Mouse (Mus musculus): ENCODE results near the gene Mecom. TPM values are rescaled to one million over a fixed set of nuclear protein-coding genes. Genes with fewer than 3 reads are reported as not detected.

The Mecom gene
- total RNA-seq, 1 experiment = 2.3 TPM

- DNase-seq (ENCODE audit: low read depth, low spot score) = no peak
- no peak overlapping the region for H3K27ac ChIP-seq (ENCODE audit: insufficient read depth, low read depth, low read length, poor library complexity, severe bottlenecking)
- H3K9ac ChIP-seq (ENCODE audit: insufficient read depth, low read depth, low read length, poor library complexity, severe bottlenecking) = no peak overlapping the region
- H3K36me3 ChIP-seq (ENCODE audit: control insufficient read depth, insufficient read depth, low read length, poor library complexity, severe bottlenecking) = no peaks in the 10 kb centered on the region
- no peaks in the 10 kb centered on the region for H3K4me1 ChIP-seq (ENCODE audit: control insufficient read depth in 2 of 2, insufficient read depth in 2 of 2, low read length in 2 of 2, poor library complexity in 1 of 2)
- no peaks in the 10 kb centered on the region for H3K9me3 ChIP-seq (ENCODE audit: control insufficient read depth, insufficient read depth, low read depth, low read length)
- in situ Hi-C loops (cut with MboI; ENCODE audit: low sequenced_read_pairs in 2 of 2, unreplicated experiment in 2 of 2) = no loop called here
- H3K4me3 ChIP-seq (ENCODE audit: insufficient read depth in 1 of 2, low read depth in 1 of 2, low read length in 2 of 2, poor library complexity in 1 of 2, severe bottlenecking in 1 of 2) = no peak overlapping the region
- TF ChIP-seq ZC3H11A (IDR thresholded peaks at IDR 0.05; ENCODE audit: borderline replicate concordance, low read depth, low read length) (no peak), ZNF384 (IDR thresholded peaks at IDR 0.05; ENCODE audit: low read depth, low read length) (no peak), CHD2 (IDR thresholded peaks at IDR 0.05; ENCODE audit: low read depth, low read length) (no peak), MAFK (IDR thresholded peaks at IDR 0.05; ENCODE audit: insufficient read depth, low read depth, low read length) (no peak), HCFC1 (IDR thresholded peaks at IDR 0.05; ENCODE audit: borderline replicate concordance, insufficient read depth, low read length) (no peak)
These were observed 335.0 kb downstream of the Mecom start for GRCm38 (mm10) chr3:30212802-30213201.

- no peaks in the 10 kb centered on the region for H3K36me3 ChIP-seq (ENCODE audit: control insufficient read depth, insufficient read depth, low read length, poor library complexity, severe bottlenecking)
- H3K9me3 ChIP-seq (ENCODE audit: control insufficient read depth, insufficient read depth, low read depth, low read length) = no peaks in the 10 kb centered on the region
- no peak overlapping the region for H3K4me3 ChIP-seq (ENCODE audit: insufficient read depth in 1 of 2, low read depth in 1 of 2, low read length in 2 of 2, poor library complexity in 1 of 2, severe bottlenecking in 1 of 2)
- no peaks in the 10 kb centered on the region for H3K4me1 ChIP-seq (ENCODE audit: control insufficient read depth in 2 of 2, insufficient read depth in 2 of 2, low read length in 2 of 2, poor library complexity in 1 of 2)
- peak; percentile 3 for DNase-seq (ENCODE audit: low read depth, low spot score)
- no peak overlapping the region for H3K9ac ChIP-seq (ENCODE audit: insufficient read depth, low read depth, low read length, poor library complexity, severe bottlenecking)
- TF ChIP-seq MAFK (IDR thresholded peaks at IDR 0.05; ENCODE audit: insufficient read depth, low read depth, low read length) (no peak), CHD2 (IDR thresholded peaks at IDR 0.05; ENCODE audit: low read depth, low read length) (no peak), ZC3H11A (IDR thresholded peaks at IDR 0.05; ENCODE audit: borderline replicate concordance, low read depth, low read length) (no peak), ZNF384 (IDR thresholded peaks at IDR 0.05; ENCODE audit: low read depth, low read length) (no peak), HCFC1 (IDR thresholded peaks at IDR 0.05; ENCODE audit: borderline replicate concordance, insufficient read depth, low read length) (no peak)
- no peak overlapping the region for H3K27ac ChIP-seq (ENCODE audit: insufficient read depth, low read depth, low read length, poor library complexity, severe bottlenecking)
- in situ Hi-C loops (cut with MboI; ENCODE audit: low sequenced_read_pairs in 2 of 2, unreplicated experiment in 2 of 2) = no loop called here
These were observed 338.7 kb downstream of the Mecom start for GRCm38 (mm10) chr3:30209131-30209530.

- Histone ChIP-seq H3K9me3 (ENCODE audit: control insufficient read depth, insufficient read depth, low read depth, low read length) (no peaks in the 10 kb centered on the region), H3K27ac (ENCODE audit: insufficient read depth, low read depth, low read length, poor library complexity, severe bottlenecking) (no peak overlapping the region), H3K4me1 (ENCODE audit: control insufficient read depth in 2 of 2, insufficient read depth in 2 of 2, low read length in 2 of 2, poor library complexity in 1 of 2) (no peaks in the 10 kb centered on the region), H3K9ac (ENCODE audit: insufficient read depth, low read depth, low read length, poor library complexity, severe bottlenecking) (no peak overlapping the region), H3K36me3 (ENCODE audit: control insufficient read depth, insufficient read depth, low read length, poor library complexity, severe bottlenecking) (no peaks in the 10 kb centered on the region), H3K4me3 (ENCODE audit: insufficient read depth in 1 of 2, low read depth in 1 of 2, low read length in 2 of 2, poor library complexity in 1 of 2, severe bottlenecking in 1 of 2) (no peak overlapping the region)
- no peak for DNase-seq (ENCODE audit: low read depth, low spot score)
- in situ Hi-C loops (cut with MboI; ENCODE audit: low sequenced_read_pairs in 2 of 2, unreplicated experiment in 2 of 2) = no loop called here
- no peak for TF ChIP-seq CHD2 (IDR thresholded peaks at IDR 0.05; ENCODE audit: low read depth, low read length)
- no peak for TF ChIP-seq ZNF384 (IDR thresholded peaks at IDR 0.05; ENCODE audit: low read depth, low read length)
These were observed 339.9 kb downstream of the Mecom start for GRCm38 (mm10) chr3:30207886-30208285.

- H3K9ac ChIP-seq (ENCODE audit: insufficient read depth, low read depth, low read length, poor library complexity, severe bottlenecking) = no peak overlapping the region
- no peaks in the 10 kb centered on the region for H3K9me3 ChIP-seq (ENCODE audit: control insufficient read depth, insufficient read depth, low read depth, low read length)
- in situ Hi-C loops (cut with MboI; ENCODE audit: low sequenced_read_pairs in 2 of 2, unreplicated experiment in 2 of 2) = no loop called here
- no peak overlapping the region for H3K4me3 ChIP-seq (ENCODE audit: insufficient read depth in 1 of 2, low read depth in 1 of 2, low read length in 2 of 2, poor library complexity in 1 of 2, severe bottlenecking in 1 of 2)
- no peaks in the 10 kb centered on the region for H3K4me1 ChIP-seq (ENCODE audit: control insufficient read depth in 2 of 2, insufficient read depth in 2 of 2, low read length in 2 of 2, poor library complexity in 1 of 2)
- TF ChIP-seq MAFK (IDR thresholded peaks at IDR 0.05; ENCODE audit: insufficient read depth, low read depth, low read length) (no peak), HCFC1 (IDR thresholded peaks at IDR 0.05; ENCODE audit: borderline replicate concordance, insufficient read depth, low read length) (no peak), ZC3H11A (IDR thresholded peaks at IDR 0.05; ENCODE audit: borderline replicate concordance, low read depth, low read length) (no peak), ZNF384 (IDR thresholded peaks at IDR 0.05; ENCODE audit: low read depth, low read length) (no peak), CHD2 (IDR thresholded peaks at IDR 0.05; ENCODE audit: low read depth, low read length) (no peak)
- no peak overlapping the region for H3K27ac ChIP-seq (ENCODE audit: insufficient read depth, low read depth, low read length, poor library complexity, severe bottlenecking)
- DNase-seq (ENCODE audit: low read depth, low spot score) = no peak
- no peaks in the 10 kb centered on the region for H3K36me3 ChIP-seq (ENCODE audit: control insufficient read depth, insufficient read depth, low read length, poor library complexity, severe bottlenecking)
These were observed 340.4 kb downstream of the Mecom start for GRCm38 (mm10) chr3:30207431-30207830.

GRCm38 (mm10) chr3:30206123-30206522, 341.7 kb downstream of the Mecom start:
- Histone ChIP-seq H3K27ac (ENCODE audit: insufficient read depth, low read depth, low read length, poor library complexity, severe bottlenecking) (no peak overlapping the region), H3K4me3 (ENCODE audit: insufficient read depth in 1 of 2, low read depth in 1 of 2, low read length in 2 of 2, poor library complexity in 1 of 2, severe bottlenecking in 1 of 2) (no peak overlapping the region), H3K9me3 (ENCODE audit: control insufficient read depth, insufficient read depth, low read depth, low read length) (no peaks in the 10 kb centered on the region), H3K36me3 (ENCODE audit: control insufficient read depth, insufficient read depth, low read length, poor library complexity, severe bottlenecking) (no peaks in the 10 kb centered on the region), H3K4me1 (ENCODE audit: control insufficient read depth in 2 of 2, insufficient read depth in 2 of 2, low read length in 2 of 2, poor library complexity in 1 of 2) (no peaks in the 10 kb centered on the region), H3K9ac (ENCODE audit: insufficient read depth, low read depth, low read length, poor library complexity, severe bottlenecking) (no peak overlapping the region)
- no peak for TF ChIP-seq MAFK (IDR thresholded peaks at IDR 0.05; ENCODE audit: insufficient read depth, low read depth, low read length)
- TF ChIP-seq CHD2 (IDR thresholded peaks at IDR 0.05; ENCODE audit: low read depth, low read length) = no peak
- no peak for TF ChIP-seq ZNF384 (IDR thresholded peaks at IDR 0.05; ENCODE audit: low read depth, low read length)
- no peak for TF ChIP-seq ZC3H11A (IDR thresholded peaks at IDR 0.05; ENCODE audit: borderline replicate concordance, low read depth, low read length)
- TF ChIP-seq HCFC1 (IDR thresholded peaks at IDR 0.05; ENCODE audit: borderline replicate concordance, insufficient read depth, low read length) = no peak
- DNase-seq (ENCODE audit: low read depth, low spot score) = no peak
- in situ Hi-C loops (cut with MboI; ENCODE audit: low sequenced_read_pairs in 2 of 2, unreplicated experiment in 2 of 2) = no loop called here
